Mouse (Mus musculus): ENCODE measurements around the gene Atg5. TPM values are rescaled to one million over a fixed set of nuclear protein-coding genes. Genes with fewer than 3 reads are reported as not detected.
"Not testable (repeated sequence)": the region's sequence is repeated elsewhere in the genome, so short reads cannot be mapped to it uniquely, and the experiment has no call there.

Gene Atg5
- polyA plus RNA-seq, 1 experiment from 2014 or later = 49.2 TPM

DNA sequence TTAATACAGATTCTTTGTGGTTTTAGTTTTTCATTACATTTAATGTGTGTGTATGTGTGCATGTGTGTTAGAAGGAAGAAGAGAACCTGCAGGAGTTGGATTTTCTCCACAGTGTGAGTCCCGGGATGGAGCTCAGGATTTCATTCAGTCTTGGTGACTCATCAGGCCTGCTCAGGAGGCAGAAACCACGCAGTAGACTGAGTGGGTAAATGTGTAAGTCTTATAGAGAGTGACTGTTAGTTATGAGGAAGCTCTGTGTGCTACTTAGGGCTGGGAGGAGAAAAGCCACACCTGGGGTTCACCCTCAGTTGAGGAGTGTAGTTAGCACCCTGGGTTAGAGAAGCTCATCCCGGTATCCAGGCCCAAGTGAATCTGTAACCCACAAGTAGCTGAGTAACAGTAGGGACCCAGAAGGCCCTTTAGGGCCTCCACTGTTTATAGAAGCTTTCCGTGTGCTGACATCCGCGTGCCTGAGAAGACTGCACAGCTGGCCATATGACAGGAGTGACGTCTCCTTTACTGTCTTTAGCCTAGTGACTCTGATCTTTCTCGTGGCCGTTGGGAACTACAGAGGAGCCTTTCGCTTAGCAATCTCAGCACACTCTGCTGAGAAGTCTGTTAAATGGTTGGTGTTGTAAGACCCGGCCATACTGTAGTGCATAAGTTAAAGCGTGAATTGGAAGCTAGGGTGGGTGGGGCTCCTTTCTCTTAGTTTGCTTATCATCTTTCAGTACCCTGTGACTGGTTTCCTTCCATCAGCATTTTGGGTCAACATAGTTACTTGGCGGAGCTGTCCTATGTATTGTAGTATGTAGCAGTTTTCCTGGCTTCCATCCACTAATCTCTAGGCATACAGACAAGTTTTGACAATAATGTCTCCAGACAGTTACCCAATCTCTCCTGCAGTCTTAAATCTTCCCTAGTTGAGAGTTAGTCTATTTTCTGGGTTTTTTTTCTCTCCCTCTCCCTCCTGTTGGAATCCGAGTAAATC, 48.4 kb downstream of the Atg5 start:
- ATAC-seq (ENCODE audit: insufficient number of reproducible peaks, low FRiP score, low TSS enrichment, low read depth) = 0 out of 2 replicates have a peak, but pooled peaks have one; percentile 24
- Histone ChIP-seq H3K36me3 (0 out of 2 replicates have a peak, but pooled peaks cover 8% of the 10 kb centered on the region), H3K27ac (no peak overlapping the region), H3K27me3 (no peaks in the 10 kb centered on the region), H3K9ac (no peak overlapping the region), H3K9me3 (no peaks in the 10 kb centered on the region), H3K4me1 (peaks cover 4% of the 10 kb centered on the region; the same call in 1 of the 2 replicates), H3K4me2 (no peak overlapping the region), H3K4me3 (no peak overlapping the region)
- 72% methylated on average over 14 of the region's 14 CpGs for WGBS

DNA sequence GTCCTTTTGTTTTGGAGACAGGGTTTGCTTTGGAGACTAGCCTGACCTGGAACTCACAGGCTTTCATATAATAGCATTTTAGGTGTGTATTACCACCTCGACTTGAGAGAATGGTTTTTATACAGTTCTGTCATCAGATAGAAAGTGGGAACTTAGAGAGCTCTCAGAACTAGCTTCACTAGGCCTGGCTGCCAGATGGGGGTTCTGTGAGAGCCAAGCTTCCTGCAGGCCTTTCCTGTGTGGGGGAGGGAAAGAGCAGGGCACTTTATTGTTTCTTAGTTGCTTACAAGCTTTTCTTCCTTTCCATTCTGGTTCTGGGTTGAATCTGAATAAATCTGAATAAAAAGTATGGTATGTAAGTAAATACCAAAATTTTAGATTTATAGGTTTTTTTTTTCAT, 54.0 kb downstream of the Atg5 start:
- 0 out of 2 replicates have a peak, but pooled peaks cover 7% of the 10 kb centered on the region for H3K4me1 ChIP-seq
- no peaks in the 10 kb centered on the region for H3K9me3 ChIP-seq
- H3K4me2 ChIP-seq = no peak overlapping the region
- 21% methylated on average over 1 of the region's 1 CpGs for WGBS
- no peak overlapping the region for H3K27ac ChIP-seq
- no peak overlapping the region for H3K4me3 ChIP-seq
- no peaks in the 10 kb centered on the region for H3K27me3 ChIP-seq
- H3K9ac ChIP-seq = no peak overlapping the region
- 0 out of 2 replicates have a peak, but pooled peaks cover 2% of the 10 kb centered on the region for H3K36me3 ChIP-seq
- no peak for ATAC-seq (ENCODE audit: insufficient number of reproducible peaks, low FRiP score, low TSS enrichment, low read depth)

DNA sequence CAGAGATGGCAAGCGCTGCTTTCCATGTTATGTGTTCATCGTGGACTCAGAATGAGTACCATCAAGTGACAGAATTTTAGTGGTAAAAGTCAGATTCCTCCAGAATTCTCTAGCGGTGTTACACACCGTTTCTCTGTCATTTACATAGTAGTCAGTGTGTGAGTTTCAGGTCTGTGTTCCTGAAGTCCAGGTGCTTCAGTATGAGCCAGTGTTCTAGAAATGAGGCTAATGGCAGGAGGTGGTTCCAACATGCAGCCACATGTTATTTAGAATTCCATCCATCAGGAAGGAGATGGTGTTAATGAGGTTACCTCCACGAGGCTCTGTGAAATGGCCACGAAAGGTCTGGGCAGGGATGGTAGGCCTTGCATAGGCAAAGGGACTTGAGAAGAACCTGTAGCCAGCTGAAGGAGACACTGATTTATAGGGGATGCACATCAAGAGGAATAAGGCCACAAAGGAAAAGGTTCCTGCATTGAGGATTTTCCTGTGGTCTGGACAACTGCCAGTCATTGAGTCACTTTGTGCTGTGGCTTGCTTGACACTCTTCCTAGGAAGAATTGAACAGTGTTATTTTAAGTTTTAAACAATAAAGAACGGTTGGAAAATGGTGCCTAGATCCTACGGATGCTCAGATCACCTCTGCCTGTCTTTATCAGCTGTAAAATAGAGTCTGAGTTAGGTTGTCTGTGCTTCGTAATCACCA, 55.1 kb downstream of the Atg5 start:
- no peak for ATAC-seq (ENCODE audit: insufficient number of reproducible peaks, low FRiP score, low TSS enrichment, low read depth)
- Histone ChIP-seq H3K27ac (no peak overlapping the region), H3K9ac (no peak overlapping the region), H3K4me1 (0 out of 2 replicates have a peak, but pooled peaks cover 7% of the 10 kb centered on the region), H3K36me3 (0 out of 2 replicates have a peak, but pooled peaks cover 2% of the 10 kb centered on the region), H3K27me3 (no peaks in the 10 kb centered on the region), H3K9me3 (no peaks in the 10 kb centered on the region), H3K4me2 (no peak overlapping the region), H3K4me3 (no peak overlapping the region)
- 79% methylated on average over 9 of the region's 9 CpGs for WGBS

DNA sequence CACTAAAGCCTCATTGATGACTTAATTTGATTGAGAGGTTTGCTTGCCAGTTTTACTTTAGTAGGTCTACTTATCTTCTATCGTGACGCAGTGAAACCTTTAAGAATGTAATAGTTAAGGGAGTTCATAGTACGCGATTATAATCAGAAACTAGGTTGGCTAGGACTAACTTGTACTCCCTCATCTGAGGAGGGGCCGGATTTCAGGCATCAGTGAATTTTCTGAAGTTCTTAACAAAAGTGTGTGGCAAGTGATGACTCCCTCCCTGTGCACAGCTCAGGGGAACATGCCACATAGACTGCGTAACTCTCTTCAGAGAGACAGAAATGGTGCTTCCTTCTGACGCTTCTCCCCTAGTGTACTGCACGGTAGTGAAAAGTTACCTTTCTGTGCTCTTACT, 55.7 kb downstream of the Atg5 start:
- Histone ChIP-seq H3K36me3 (0 out of 2 replicates have a peak, but pooled peaks cover 2% of the 10 kb centered on the region), H3K4me2 (no peak overlapping the region), H3K4me1 (0 out of 2 replicates have a peak, but pooled peaks cover 7% of the 10 kb centered on the region), H3K9ac (no peak overlapping the region), H3K4me3 (no peak overlapping the region), H3K27ac (no peak overlapping the region), H3K9me3 (no peaks in the 10 kb centered on the region), H3K27me3 (no peaks in the 10 kb centered on the region)
- no peak for ATAC-seq (ENCODE audit: insufficient number of reproducible peaks, low FRiP score, low TSS enrichment, low read depth)
- 87% methylated on average over 8 of the region's 8 CpGs for WGBS

DNA sequence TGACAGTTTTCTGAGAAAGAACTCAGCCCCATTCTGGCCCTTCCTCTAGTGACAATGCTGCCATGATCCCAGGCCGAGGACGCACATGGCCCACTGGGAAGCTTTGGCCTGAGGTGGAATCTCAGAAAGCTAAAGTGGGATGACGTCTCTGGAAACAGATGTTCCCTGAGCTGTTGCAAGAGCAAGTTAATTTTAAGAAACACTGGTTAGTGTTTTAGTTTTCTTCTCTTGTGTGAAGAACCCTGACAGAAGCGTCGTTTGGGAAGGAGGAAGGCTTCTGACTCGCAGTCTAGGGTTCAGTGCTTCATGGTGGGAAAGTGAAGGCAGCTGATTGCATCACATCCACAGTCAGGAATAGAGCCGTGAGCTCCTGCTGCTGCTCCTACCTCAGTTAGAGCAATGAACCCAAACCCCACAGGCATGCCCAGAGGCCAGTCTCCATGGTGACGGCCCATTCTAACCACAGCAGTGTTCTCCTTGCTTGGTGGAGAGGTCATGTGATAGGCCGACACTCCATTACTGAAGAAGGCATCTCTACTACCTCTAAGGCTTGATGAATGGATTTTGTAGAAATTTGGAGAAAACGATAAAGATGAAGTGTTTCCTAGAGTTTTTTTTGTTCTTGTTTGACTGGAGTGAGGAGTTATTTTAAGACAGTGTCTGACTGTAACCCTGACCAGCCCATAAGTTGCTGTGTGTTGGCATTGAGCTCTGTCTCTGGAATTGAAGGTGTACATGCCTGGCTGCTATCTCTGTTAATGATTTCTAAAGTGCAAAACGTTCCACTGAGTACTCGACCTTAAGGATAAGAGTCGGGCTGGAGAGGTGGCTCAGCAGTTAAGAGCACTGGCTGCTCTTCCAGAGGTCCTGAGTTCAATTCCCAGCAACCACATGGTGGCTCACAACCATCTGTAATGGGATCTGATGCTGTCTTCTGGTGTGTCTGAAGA, 57.7 kb downstream of the Atg5 start:
- no peaks in the 10 kb centered on the region for H3K9me3 ChIP-seq
- no peak for ATAC-seq (ENCODE audit: insufficient number of reproducible peaks, low FRiP score, low TSS enrichment, low read depth)
- 0 out of 2 replicates have a peak, but pooled peaks cover 7% of the 10 kb centered on the region for H3K4me1 ChIP-seq
- H3K27me3 ChIP-seq = no peaks in the 10 kb centered on the region
- no peak overlapping the region for H3K9ac ChIP-seq
- H3K4me3 ChIP-seq = no peak overlapping the region
- H3K27ac ChIP-seq = no peak overlapping the region
- no peak overlapping the region for H3K4me2 ChIP-seq
- H3K36me3 ChIP-seq = 0 out of 2 replicates have a peak, but pooled peaks cover 2% of the 10 kb centered on the region
- 72% methylated on average over 13 of the region's 13 CpGs for WGBS

DNA sequence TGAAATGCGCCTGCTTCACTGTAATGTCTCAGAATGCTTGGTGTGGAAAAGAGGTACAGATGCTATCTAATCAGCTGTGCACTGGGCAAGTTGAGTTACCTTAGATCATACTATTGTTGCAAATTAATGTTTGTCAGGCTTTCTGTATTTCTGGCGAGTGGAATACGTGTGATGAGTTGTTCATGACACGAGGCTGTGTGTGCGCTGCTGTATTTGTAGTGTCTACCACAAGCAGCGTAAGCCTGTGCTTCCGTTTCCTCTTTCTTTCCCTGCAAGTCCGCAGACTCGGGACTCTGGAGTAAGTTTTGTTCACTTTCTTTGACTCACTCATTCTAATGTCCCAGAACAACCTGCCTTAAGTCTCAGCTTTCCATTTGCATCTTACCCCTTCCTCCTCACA, 58.9 kb downstream of the Atg5 start:
- no peak overlapping the region for H3K27ac ChIP-seq
- H3K4me2 ChIP-seq = no peak overlapping the region
- H3K27me3 ChIP-seq = no peaks in the 10 kb centered on the region
- no peak overlapping the region for H3K4me3 ChIP-seq
- H3K9me3 ChIP-seq = no peaks in the 10 kb centered on the region
- 91% methylated on average over 9 of the region's 9 CpGs for WGBS
- H3K36me3 ChIP-seq = 0 out of 2 replicates have a peak, but pooled peaks cover 2% of the 10 kb centered on the region
- no peak overlapping the region for H3K9ac ChIP-seq
- 0 out of 2 replicates have a peak, but pooled peaks cover 5% of the 10 kb centered on the region for H3K4me1 ChIP-seq
- ATAC-seq (ENCODE audit: insufficient number of reproducible peaks, low FRiP score, low TSS enrichment, low read depth) = no peak

GRCm38 (mm10) chr10:44328347-44328746, 60.2 kb downstream of the Atg5 start:
- no peak for ATAC-seq (ENCODE audit: insufficient number of reproducible peaks, low FRiP score, low TSS enrichment, low read depth)
- no peaks in the 10 kb centered on the region for H3K27me3 ChIP-seq
- 0 out of 2 replicates have a peak, but pooled peaks cover 2% of the 10 kb centered on the region for H3K36me3 ChIP-seq
- H3K4me1 ChIP-seq = 0 out of 2 replicates have a peak, but pooled peaks cover under 1% of the 10 kb centered on the region
- no peak overlapping the region for H3K27ac ChIP-seq
- no peak overlapping the region for H3K4me2 ChIP-seq
- WGBS = 55% methylated on average over 3 of the region's 3 CpGs
- no peak overlapping the region for H3K9ac ChIP-seq
- no peak overlapping the region for H3K4me3 ChIP-seq
- no peaks in the 10 kb centered on the region for H3K9me3 ChIP-seq

GRCm38 (mm10) chr10:44330717-44331116, 62.6 kb downstream of the Atg5 start:
- Histone ChIP-seq H3K4me3 (no peak overlapping the region), H3K9me3 (no peaks in the 10 kb centered on the region), H3K4me1 (no peaks in the 10 kb centered on the region), H3K9ac (no peak overlapping the region), H3K27me3 (no peaks in the 10 kb centered on the region), H3K4me2 (no peak overlapping the region), H3K36me3 (0 out of 2 replicates have a peak, but pooled peaks cover 2% of the 10 kb centered on the region), H3K27ac (no peak overlapping the region)
- 86% methylated on average over 1 of the region's 1 CpGs for WGBS
- ATAC-seq (ENCODE audit: insufficient number of reproducible peaks, low FRiP score, low TSS enrichment, low read depth) = no peak

DNA sequence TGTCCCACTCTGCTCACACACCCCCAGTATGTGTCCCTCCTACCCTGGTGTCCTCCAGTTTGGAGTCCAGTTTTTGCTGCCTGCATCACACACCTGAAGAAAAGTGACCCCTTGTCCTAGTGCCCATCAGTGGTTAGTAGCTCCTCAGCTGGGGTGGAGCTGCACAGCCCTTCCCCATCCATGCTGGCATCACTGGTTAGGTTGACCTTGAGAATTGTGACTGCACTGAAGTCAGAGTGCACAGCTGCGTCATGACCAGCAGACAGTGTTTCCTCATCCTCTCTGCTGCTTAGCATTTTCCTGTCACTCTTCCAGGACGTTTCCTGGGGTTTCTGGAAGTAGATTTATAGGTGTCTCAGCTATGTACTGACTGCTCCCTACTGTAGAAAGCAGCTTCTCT, 63.3 kb downstream of the Atg5 start:
- Histone ChIP-seq H3K4me3 (no peak overlapping the region), H3K9ac (no peak overlapping the region), H3K27ac (no peak overlapping the region), H3K36me3 (0 out of 2 replicates have a peak, but pooled peaks cover 7% of the 10 kb centered on the region), H3K9me3 (no peaks in the 10 kb centered on the region), H3K4me2 (no peak overlapping the region), H3K4me1 (no peaks in the 10 kb centered on the region), H3K27me3 (no peaks in the 10 kb centered on the region)
- no peak for ATAC-seq (ENCODE audit: insufficient number of reproducible peaks, low FRiP score, low TSS enrichment, low read depth)
- 46% methylated on average over 2 of the region's 2 CpGs for WGBS

- H3K9ac ChIP-seq; ATAC-seq (ENCODE audit: insufficient number of reproducible peaks, low FRiP score, low TSS enrichment, low read depth); H3K4me2 ChIP-seq; H3K27me3 ChIP-seq; H3K36me3 ChIP-seq; H3K4me1 ChIP-seq; H3K4me3 ChIP-seq; H3K27ac ChIP-seq; H3K9me3 ChIP-seq: not testable (repeated sequence)
- 92% methylated on average over 3 of the region's 3 CpGs for WGBS
Measured at GRCm38 (mm10) chr10:44332656-44333055, 64.5 kb downstream of the Atg5 start.

Data from limb, embryonic 15.5 days (tissue).